Mouse (Mus musculus): Measurements from ENCODE around the gene Mdga1.
"Not testable (repeated sequence)": the region's sequence is repeated elsewhere in the genome, so short reads cannot be mapped to it uniquely, and the experiment has no call there.

Gene Mdga1

DNA sequence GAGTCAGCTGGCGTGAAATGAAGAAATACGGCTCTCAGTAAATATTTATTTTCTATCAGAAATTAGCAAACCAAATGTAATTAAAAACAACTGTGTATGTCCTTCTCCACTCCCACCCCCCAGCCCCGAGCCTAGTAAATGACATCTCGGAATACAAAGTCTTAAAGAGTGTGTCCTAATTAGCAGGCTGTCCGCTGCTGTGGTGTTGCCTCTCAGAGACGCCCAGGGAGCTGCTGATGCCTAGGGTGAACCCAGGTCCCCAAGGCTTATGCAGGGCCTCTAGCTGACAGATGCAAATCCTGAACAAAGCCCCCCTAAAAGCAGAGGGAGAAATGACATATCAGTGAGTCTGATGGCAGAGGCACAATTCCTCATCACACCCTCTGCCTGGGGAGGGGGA, 155.1 kb downstream of the Mdga1 start:
- no peak for DNase-seq (ENCODE audit: extremely low read depth, low read depth, low spot score)

DNA sequence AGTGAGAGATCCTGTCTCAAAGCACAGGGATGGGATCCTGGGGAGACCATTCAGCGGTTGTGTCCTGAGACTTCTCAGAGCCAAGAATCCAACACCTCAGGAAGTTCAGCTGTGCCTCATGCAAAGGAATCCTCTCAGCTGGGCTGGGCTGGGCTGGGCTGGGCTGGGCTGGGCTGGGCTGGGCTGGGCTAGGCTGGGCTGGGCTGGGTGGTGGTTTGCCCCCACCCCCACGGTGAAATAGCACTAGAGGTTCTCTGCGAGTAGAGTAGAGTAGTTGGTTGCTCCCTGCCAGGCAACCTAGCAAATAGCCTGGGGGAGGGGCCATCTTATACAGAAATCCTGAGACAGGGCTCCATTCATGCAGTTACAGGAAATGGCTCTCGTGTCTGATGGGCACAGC, 156.6 kb downstream of the Mdga1 start:
- no peak for DNase-seq (ENCODE audit: extremely low read depth, low read depth, low spot score)

DNA sequence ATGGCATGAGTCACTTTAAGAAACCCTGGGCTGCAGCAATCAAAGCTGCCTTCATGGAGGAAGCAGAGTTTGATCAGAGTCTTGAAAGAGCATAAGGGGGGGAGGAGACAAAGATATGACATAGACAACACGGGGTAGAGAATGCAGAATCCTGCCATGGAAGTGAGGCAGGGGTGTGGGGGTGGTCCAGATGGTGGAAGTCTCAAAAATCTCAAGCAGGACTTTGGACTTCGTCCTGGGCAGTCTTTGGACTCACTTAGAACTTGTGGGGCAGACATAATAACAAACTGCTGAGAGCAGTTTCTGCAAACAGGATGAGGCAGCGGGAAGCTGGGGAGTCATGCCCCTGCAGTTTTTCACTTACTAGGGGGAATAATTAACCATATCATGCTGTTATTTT, 166.3 kb downstream of the Mdga1 start:
- DNase-seq (ENCODE audit: extremely low read depth, low read depth, low spot score) = no peak

DNA sequence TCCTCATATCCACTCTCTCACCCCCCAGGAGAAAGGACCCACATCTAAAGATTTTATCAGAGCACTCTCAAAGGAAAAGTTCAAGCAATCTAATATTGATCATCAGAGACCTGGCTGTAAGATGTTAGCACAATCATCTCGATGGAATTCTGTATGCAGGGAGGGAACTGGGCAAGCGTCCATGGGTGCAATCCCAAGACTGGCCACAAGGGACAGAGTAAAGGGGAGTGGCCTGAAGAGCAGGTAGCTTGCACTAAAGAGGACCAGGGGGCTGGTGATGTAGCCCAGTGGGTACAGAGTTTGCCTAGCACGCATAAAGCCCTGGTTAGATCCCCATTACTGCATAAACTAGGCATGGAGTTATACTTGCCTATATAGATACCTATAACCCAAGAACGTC, 168.5 kb downstream of the Mdga1 start:
- no peak for DNase-seq (ENCODE audit: extremely low read depth, low read depth, low spot score)

DNA sequence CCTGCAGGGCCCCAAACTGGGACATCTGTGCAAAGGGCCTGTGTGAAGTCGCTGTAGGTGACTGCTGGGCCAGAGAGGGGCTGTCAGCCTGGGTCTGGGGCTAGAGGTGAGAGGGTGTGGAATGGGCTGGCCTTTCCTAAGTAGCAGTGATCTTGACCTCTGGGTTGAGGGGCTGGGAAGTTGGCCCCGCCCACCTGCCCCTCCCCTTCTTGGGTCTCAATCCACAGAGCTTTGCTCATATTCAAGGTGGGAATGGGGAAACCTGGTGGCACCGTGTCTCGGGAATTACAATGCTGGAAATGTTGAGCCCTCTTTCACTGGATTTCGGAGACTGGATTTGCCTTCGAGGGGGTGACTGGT, 169.8 kb downstream of the Mdga1 start:
- no peak for DNase-seq (ENCODE audit: extremely low read depth, low read depth, low spot score)

DNA sequence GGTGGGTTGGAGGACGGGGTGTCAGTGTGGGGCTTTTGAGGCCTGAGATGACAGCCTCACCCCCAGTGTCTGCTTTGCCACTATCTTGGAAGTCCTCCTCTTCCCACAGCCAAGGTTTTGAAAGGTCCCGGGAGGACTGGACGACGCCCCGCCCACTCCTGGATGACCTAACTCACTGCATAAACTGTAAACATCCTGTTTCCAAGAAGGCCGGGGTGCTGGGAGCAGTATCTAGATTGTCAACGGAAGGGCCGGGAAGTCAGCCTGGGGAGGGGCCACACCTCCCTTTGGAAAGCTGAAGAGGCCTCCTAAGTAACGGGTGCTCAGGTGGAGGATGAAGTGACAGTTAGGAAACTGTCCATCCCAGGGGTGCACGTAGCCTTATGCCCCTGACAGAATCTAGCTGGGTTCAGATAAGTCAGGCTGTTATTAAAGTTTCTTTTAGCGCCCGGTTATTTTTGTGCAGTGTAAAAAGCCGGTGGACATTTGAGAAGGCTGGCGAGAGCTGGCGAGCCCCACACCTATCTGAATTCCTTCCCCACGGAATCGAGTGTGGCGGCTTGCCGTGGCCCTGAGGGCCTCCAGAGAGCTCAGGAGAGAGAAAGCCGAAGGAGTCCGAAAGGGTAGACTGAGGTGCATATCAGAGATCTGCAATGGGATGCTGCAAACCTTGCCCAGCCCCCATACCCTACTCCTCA, 170.3 kb downstream of the Mdga1 start:
- no peak for DNase-seq (ENCODE audit: extremely low read depth, low read depth, low spot score)

DNA sequence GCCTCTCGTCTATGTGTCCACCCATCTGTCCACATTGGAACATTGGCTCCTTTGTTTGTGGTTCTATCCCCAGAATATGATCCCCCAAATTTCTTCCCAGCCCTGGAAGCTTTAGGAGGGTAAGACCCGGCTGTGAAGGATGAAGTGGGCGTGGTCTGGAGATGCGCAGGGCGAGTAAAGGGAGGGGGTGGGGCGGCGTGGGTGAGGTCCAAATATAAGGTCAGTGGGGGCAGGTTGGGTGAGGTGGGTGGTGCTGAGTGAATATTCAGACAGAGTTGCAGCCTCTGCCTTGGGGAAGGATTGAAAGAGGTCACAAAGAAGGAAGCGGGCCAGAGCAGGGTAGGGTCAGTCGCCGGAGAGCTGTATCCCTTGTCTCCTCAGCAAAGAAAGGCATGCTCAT, 171.7 kb downstream of the Mdga1 start:
- DNase-seq (ENCODE audit: extremely low read depth, low read depth, low spot score) = no peak

DNA sequence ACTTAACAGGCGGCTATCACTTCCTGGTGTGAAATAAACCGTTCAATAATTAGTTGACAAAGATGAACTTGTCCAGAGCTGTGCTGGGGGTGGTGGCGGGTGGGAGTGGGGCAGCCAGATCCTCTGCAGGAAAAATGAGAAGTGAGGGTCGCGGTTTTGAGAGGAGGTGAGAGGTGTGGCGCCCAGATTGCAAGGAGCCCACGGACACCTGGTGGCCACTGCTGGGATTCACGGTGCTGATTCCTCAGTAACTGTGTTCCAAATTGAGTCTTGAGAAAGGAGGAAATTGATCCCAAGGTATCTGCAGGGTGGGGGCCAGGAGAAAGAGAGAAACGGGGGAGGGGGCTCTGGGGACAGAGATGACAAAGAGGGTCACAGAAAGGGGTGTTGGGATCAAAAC, 173.1 kb downstream of the Mdga1 start:
- DNase-seq (ENCODE audit: extremely low read depth, low read depth, low spot score) = no peak

DNA sequence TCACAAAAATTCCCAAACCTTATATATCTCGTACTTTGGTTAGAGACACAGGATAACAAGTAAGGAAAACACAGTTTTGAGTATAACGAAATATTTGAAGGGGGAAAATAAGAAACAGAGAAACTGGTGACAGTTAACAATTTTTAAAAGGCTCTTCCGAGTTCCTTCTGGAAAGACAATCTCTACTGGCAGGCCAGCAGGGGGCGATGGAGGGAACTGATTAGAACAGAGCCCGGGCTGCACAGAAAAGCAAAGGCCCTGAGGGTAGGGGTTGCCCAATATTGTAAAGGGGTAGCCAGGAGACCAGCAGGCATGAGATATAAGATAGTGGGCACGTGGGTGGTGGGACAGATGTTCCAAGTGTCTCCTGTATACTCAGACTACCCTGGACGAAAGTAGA, 173.8 kb downstream of the Mdga1 start:
- DNase-seq (ENCODE audit: extremely low read depth, low read depth, low spot score) = no peak

DNA sequence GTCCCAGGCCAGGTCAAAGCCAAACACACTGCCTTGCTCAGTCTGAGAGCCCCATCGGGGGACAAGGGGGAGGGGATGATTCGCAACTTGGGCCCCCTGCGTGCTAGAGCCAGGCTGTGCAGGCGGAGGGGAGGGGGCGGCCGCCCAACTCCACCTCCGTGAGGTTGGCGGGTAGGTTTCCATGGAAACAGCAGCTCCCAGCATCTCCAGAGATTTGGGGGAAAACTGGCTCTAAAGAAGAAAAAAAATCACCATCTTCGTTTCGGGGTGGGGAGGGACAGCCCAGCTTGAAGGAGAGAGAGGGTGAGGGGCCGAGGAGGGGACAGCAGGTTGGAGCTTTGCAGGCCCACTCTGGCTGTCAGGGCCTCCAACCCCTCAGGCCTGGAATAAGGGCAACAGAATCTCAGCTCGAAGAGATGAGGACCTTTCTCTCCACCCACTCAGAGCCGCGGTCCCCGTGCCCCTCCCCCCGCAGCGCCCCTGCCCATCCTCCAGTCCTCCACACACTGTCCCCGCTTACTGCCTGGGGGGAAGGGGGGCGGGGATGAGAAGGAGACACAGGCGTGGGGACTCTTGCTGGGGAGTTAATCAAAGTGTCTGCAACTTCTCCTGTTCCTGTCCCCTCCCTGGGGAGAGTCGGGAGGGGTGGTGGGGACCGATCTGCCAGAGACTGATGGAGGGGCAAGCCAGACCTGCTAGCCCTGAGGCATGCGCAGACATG, 174.7 kb downstream of the Mdga1 start:
- DNase-seq (ENCODE audit: extremely low read depth, low read depth, low spot score) = no peak

DNA sequence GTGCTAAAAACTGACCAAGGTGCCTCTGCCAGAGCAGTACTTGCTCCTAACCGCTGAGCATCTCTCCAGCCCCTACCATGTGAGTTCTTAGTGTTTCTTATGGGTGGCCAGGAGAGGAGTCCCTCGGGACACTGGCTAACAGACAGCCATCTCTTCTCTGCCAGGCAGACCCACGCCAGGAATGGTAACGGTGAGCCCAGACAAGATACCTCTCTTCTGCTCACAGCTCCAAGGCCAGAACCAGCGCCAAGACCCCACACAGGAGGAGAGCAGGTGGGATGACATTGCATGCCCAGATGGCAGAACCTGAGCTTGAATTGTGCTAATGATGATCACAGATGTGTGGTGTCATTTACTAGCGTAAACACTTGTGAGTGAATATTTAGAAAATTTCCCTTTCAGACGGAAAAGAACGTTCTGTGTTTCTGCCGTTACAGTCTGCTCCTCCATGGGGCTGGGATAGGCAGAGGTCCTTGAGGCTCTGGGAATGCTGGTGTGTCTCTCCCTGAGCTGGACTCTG, 178.3 kb downstream of the Mdga1 start:
- no peak for DNase-seq (ENCODE audit: extremely low read depth, low read depth, low spot score)

DNA sequence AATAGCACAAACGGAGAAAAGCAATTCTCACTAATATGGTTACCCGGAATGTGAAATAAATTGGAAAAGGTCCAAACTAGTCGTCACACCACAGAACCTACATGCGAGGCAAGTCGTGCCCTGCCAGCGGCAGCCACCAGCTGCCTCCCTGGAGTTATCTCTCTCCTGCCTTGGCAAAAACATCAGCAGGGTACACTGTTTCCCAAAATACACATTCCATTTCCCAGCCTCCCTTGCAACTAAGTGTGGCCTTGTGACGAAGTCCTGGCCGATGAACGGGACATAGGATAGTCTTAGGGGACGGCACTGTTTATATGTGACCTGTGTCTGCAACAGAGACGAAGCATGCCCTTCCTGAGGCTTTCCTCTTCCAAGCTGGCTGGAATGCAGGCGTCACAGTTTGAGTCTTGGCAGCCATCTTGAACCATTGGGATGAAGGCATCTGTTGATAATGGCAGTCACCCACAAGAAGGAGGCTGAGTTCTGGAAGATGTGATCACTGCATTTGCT, 179.6 kb downstream of the Mdga1 start:
- DNase-seq (ENCODE audit: extremely low read depth, low read depth, low spot score) = no peak

DNA sequence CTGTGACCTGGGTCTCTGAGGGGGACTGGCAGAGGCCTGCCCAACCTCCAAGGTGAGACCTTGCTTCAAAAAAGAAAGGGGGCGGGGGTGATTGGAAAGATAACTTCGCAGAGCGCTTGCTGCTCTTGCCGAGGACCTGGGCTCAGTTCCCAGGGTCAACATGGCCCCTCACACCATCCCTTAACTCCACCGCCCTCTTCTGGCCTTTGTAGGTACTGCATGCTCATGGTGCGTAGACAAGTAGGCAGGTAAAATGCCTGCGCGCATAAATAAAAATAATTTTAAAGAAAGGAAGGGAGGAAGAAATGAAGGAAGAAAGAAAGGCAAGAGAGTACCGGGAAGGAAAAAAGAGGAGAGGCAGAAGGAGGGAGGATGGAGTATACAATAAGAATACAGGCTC, 180.2 kb downstream of the Mdga1 start:
- no peak for DNase-seq (ENCODE audit: extremely low read depth, low read depth, low spot score)

DNA sequence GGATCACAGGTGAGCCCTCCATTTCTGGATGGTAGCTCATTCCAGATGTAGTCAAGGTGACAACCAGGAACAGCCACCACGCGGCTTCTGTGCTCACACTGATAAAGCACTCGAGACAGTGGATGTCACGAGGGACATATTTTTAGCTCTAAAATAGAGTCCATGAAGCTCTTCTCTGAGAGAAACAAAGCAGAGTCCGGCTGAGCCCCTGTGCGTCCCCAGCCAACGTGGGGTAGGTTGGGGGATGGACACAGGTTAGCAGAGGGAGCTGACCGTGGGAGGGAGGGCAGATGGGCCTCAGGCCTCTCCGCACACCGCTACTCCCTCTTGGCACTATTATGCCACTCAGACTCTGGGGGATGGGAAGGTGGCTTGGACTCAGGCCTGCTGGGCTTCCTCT, 181.3 kb downstream of the Mdga1 start:
- DNase-seq (ENCODE audit: extremely low read depth, low read depth, low spot score) = no peak

DNA sequence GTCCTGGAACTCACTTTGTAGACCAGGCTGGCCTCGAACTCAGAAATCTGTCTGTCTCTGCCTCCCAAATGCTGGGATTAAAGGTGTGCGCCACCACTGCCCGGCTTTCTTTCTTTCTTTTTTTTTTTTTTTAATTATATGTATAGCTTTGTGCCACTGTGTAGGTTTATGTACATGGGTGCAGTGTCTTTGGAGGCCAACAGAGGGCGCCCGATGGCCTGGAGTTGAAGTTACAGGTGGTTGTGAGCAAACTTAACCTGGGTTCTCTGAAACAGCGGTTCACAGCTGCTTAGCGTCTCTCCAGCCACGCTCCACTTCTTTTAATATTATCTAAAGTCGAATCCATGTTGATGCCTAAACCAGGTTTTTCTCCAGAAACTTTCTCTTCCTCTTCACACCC, 185.1 kb downstream of the Mdga1 start:
- no peak for DNase-seq (ENCODE audit: extremely low read depth, low read depth, low spot score)

DNA sequence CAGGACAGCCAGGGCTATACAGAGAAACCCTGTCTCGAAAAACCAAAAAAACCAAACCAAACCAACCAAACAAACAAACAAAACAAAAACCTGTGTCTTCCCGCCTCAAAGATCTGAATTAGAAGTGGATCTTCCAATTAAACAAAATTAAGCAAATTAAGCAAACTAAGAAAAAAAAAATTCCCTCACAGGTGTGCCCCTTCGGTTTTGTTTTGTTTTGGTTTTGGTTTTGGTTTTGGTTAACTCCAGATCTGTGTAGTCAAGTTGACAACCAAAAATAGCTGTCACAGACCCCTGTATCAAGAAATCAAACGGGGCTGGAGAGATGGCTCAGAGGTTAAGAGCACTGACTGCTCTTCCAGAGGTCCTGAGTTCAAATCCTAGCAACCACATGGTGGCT, 188.4 kb downstream of the Mdga1 start:
- not testable (repeated sequence) for DNase-seq (ENCODE audit: extremely low read depth, low read depth, low spot score)

DNA sequence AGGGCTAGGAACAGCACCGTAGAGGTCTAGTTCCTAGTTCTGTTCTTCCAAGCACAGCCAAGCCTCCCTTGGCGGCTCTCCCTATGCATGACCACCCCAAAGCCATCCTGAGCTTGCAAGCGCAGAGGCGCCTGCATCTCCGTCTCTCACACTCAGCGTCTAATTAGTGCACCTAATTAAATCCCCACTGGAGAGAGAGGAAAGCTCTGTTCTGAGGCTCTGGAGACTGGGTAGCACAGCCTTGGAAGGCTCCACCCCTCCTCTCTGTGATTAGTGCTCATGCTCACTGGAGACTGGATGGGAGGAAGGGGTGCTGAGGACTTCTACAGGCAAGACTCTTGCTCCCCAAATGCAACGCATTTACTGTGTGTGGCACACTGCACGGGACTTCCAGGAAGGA, 191.9 kb downstream of the Mdga1 start:
- no peak for DNase-seq (ENCODE audit: extremely low read depth, low read depth, low spot score)
